Mouse (Mus musculus) ES-E14 (cell line): ENCODE results near the gene Olfr457. TPM values are rescaled to one million over a fixed set of nuclear protein-coding genes. Genes with fewer than 3 reads are reported as not detected.
"Not testable (repeated sequence)": the region's sequence is repeated elsewhere in the genome, so short reads cannot be mapped to it uniquely, and the experiment has no call there.

Experiments
- DNase-seq: peaks from one replicate; pipeline ENCODE4 v3.0.0-alpha.2; 2013; ENCODE audit warnings: low read depth, low spot score
- H3K27ac ChIP-seq: 2 replicates; pipeline ENCODE4 v1.5.1; 2012; ENCODE audit warnings: low read depth, mild to moderate bottlenecking, low read length, moderate library complexity, mixed read lengths; ENCODE audit not compliant: poor library complexity, insufficient read depth, severe bottlenecking
- H3K36me3 ChIP-seq: 2 replicates; pipeline ENCODE4 v1.6.1; 2012; ENCODE audit warnings: mild to moderate bottlenecking, low read length, moderate library complexity, mixed read lengths; ENCODE audit not compliant: control insufficient read depth, poor library complexity, insufficient read depth, severe bottlenecking
- H3K4me1 ChIP-seq, 2 experiments: fragments of 150-350 bp in 1 of 2; sonication (generic) in 1 of 2; 2 replicates each; pipeline ENCODE4 v1.6.1; 2012; ENCODE audit warnings: low read length in 2 of 2, mild to moderate bottlenecking in 1 of 2, mixed read lengths in 1 of 2; ENCODE audit not compliant: control insufficient read depth in 2 of 2, insufficient read depth in 2 of 2, poor library complexity in 1 of 2
- H3K4me3 ChIP-seq, 2 experiments: fragments of 150-350 bp in 1 of 2; sonication (generic) in 1 of 2; 2 replicates each; pipeline ENCODE4 v1.5.1; 2012; ENCODE audit warnings: low read length in 2 of 2, low read depth in 1 of 2, mild to moderate bottlenecking in 1 of 2, mixed read lengths in 1 of 2; ENCODE audit not compliant: insufficient read depth in 1 of 2, poor library complexity in 1 of 2, severe bottlenecking in 1 of 2
- H3K9ac ChIP-seq: 2 replicates; pipeline ENCODE4 v1.6.1; 2012; ENCODE audit warnings: low read depth, mild to moderate bottlenecking, low read length, mixed read lengths; ENCODE audit not compliant: poor library complexity, insufficient read depth, severe bottlenecking
- H3K9me3 ChIP-seq: fragments of 150-350 bp; sonication (generic); 2 replicates; pipeline ENCODE4 v1.6.1; 2012; ENCODE audit warnings: low read depth, mild to moderate bottlenecking, low read length; ENCODE audit not compliant: control insufficient read depth, insufficient read depth
- CHD2 ChIP-seq: IDR thresholded peaks from 2 replicates; pipeline ENCODE4 v1.6.1; 2014; ENCODE audit warnings: mild to moderate bottlenecking, low read depth, low read length, inconsistent platforms
- HCFC1 ChIP-seq: IDR thresholded peaks from 2 replicates; pipeline ENCODE4 v1.6.1; 2012; ENCODE audit warnings: low read length, inconsistent platforms, borderline replicate concordance; ENCODE audit not compliant: insufficient read depth
- MAFK ChIP-seq: IDR thresholded peaks from 2 replicates; pipeline ENCODE4 v1.6.1; 2014; ENCODE audit warnings: mild to moderate bottlenecking, low read depth, low read length, inconsistent platforms; ENCODE audit not compliant: insufficient read depth
- ZC3H11A ChIP-seq: IDR thresholded peaks from 2 replicates; pipeline ENCODE4 v1.6.1; 2012; ENCODE audit warnings: low read depth, mild to moderate bottlenecking, inconsistent platforms, low read length, borderline replicate concordance
- ZNF384 ChIP-seq: IDR thresholded peaks from 2 replicates; pipeline ENCODE4 v1.6.1; 2012; ENCODE audit warnings: low read depth, low read length, inconsistent platforms
- in situ Hi-C, 2 experiments: fragments of 600-800 bp; cut with MboI; formaldehyde crosslinking; loops; one replicate each; pipeline ENCODE4 v1.15.1; 2025; ENCODE audit warnings: low sequenced_read_pairs in 2 of 2, inconsistent platforms in 1 of 2; ENCODE audit not compliant: unreplicated experiment in 2 of 2
- total RNA-seq: library from RNA; depleted of rRNA; stranded (reverse); fragments of 300-350 nt; gene quantifications from 2 replicates; pipeline ENCODE4 v1.2.3, GENCODE M21; 2012

Gene Olfr457
- total RNA-seq, 1 experiment = not detected

DNA sequence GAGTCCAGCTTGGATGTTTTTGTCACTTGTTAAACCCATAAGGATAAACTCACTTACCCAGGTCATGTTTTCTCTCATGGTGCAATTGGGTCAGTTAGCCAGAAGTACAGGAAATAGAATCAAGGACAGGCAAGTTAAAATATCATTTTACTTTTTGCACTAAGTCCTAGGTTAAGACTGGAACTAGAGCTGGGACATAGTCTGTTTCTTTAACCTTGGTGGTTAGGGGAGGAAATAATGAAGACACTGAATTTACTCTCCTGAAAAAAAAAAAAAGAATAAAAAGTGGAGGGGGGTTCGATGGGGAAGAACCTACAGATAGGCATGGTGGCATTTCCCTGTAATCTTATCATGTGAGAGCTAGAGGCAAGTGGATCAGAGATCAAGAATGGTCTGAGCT is 11.0 kb upstream of the Olfr457 start, which contains the start of gene Olfr456:
TSS of gene Olfr456 (minus strand) at position 101 of the 400 bp plus-strand sequence.
- Histone ChIP-seq H3K36me3 (no peaks in the 10 kb centered on the region), H3K9me3 (no peaks in the 10 kb centered on the region), H3K4me1 (no peaks in the 10 kb centered on the region), H3K27ac (no peak within 1 kb of the TSS), H3K9ac (no peak within 1 kb of the TSS), H3K4me3 (no peak within 1 kb of the TSS)
- no peak for TF ChIP-seq MAFK
- no peak for TF ChIP-seq CHD2
- TF ChIP-seq HCFC1 = no peak
- TF ChIP-seq ZNF384 = no peak
- no peak for TF ChIP-seq ZC3H11A
- no peak for DNase-seq
- in situ Hi-C loops = no loop called here

DNA sequence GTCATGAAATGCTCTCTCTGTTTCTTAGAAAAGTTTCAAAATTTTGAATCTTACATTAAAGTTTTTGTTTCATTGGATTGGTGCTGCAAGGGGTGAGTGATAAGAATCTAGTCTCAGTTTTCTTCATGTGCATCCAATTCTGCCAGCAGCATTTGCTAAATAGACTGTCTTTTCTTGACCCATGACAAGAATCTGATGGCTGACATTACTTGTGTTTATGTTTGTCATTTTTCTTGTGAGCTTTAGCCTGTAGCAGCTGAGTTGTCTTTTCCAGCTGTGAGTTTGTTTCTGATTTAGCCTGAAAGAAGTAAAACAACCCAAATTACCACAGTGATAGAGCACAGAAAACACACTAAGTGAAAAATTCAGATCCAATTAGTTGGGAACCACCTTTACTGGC is 8.5 kb upstream of the Olfr457 start:
- no peaks in the 10 kb centered on the region for H3K4me1 ChIP-seq
- H3K36me3 ChIP-seq = no peaks in the 10 kb centered on the region
- TF ChIP-seq CHD2 = no peak
- no peak for TF ChIP-seq MAFK
- H3K9ac ChIP-seq = no peak overlapping the region
- no peak overlapping the region for H3K4me3 ChIP-seq
- H3K27ac ChIP-seq = no peak overlapping the region
- no peak for DNase-seq
- in situ Hi-C loops = no loop called here
- no peaks in the 10 kb centered on the region for H3K9me3 ChIP-seq

DNA sequence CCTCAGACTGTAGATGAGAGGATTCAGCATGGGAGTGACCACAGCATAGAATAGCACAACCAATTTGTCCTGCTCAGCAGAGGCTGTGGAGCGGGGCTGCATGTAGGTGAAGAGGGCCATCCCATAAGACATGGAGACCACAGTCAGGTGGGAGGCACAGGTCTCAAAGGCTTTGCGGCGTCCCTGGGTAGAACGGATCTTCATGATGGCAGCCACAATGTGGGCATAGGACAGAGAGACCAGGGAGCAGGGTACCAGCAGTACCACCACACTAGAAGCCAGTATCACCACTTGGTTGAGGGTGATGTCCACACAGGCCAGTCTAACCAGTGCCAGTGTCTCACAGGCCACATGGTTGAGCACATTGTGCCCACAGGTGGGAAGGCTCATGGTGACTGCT is 4.8 kb downstream of the Olfr457 start:
- in situ Hi-C loops, H3K27ac ChIP-seq, H3K9ac ChIP-seq, H3K36me3 ChIP-seq, H3K4me3 ChIP-seq, H3K4me1 ChIP-seq, DNase-seq, H3K9me3 ChIP-seq: not testable (repeated sequence)

GRCm38 (mm10) chr6:42470542-42470941 is 5.6 kb downstream of the Olfr457 start:
- TF ChIP-seq MAFK (no peak), ZNF384 (no peak), ZC3H11A (no peak), CHD2 (no peak), HCFC1 (no peak)
- no peaks in the 10 kb centered on the region for H3K4me1 ChIP-seq
- H3K27ac ChIP-seq = no peak overlapping the region
- H3K9ac ChIP-seq = no peak overlapping the region
- no peak for DNase-seq
- no peaks in the 10 kb centered on the region for H3K36me3 ChIP-seq
- H3K9me3 ChIP-seq = no peaks in the 10 kb centered on the region
- H3K4me3 ChIP-seq = no peak overlapping the region
- in situ Hi-C loops = no loop called here

GRCm38 (mm10) chr6:42465096-42465495 is 11.0 kb downstream of the Olfr457 start, which contains the start of gene Olfr458:
Gene Olfr458 (minus strand): TSS chr6:42465196.
- H3K9me3 ChIP-seq = no peaks in the 10 kb centered on the region
- H3K27ac ChIP-seq = no peak within 1 kb of the TSS
- no peak within 1 kb of the TSS for H3K9ac ChIP-seq
- TF ChIP-seq MAFK = no peak
- no peak for TF ChIP-seq HCFC1
- no peak for TF ChIP-seq ZNF384
- no peak for TF ChIP-seq ZC3H11A
- no peak for TF ChIP-seq CHD2
- no peak for DNase-seq
- H3K4me1 ChIP-seq = no peaks in the 10 kb centered on the region
- no peak within 1 kb of the TSS for H3K4me3 ChIP-seq
- in situ Hi-C loops = no loop called here
- no peaks in the 10 kb centered on the region for H3K36me3 ChIP-seq
